Mouse (Mus musculus): Measurements from ENCODE around the gene Tgif1. TPM values are rescaled to one million over a fixed set of nuclear protein-coding genes. Genes with fewer than 3 reads are reported as not detected.
"Not testable (repeated sequence)": the region's sequence is repeated elsewhere in the genome, so short reads cannot be mapped to it uniquely, and the experiment has no call there.

Gene Tgif1
- polyA plus RNA-seq, 1 experiment from 2014 or later, result 126 TPM

DNA sequence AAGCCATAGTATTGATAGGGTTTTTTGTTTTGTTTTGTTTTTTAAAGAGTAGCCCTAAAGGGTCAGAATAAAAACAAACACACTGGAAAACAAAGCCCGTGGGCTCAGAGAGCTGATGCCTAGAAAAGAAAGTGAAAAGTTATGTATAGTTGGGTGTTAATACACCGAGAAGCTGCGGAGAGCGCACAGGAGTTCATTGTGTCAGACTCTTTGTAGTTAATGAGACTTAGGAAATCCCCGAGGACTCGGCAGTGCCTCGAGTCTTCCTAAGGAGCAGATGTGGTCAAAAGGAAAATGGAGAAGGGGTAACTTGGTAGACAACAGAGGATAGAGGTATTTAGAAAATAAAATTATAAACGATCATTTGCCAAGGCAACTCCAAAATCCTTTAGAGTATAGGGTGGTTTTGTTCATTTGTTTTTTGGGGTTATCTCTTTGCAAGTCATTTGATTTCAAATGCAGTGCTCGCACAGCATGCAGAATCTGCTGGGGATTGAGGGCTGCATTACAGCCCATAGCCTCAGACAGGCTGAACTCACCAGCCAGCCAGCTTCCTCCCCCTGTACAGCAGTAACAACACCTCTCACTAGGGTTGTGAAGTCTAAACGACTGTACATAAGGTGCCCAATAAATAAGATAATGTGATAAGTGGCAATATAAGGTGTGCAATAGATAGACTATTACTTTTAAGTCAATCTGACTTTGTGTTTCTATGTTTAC is 18.1 kb downstream of the Tgif1 start:
- Histone ChIP-seq H3K27me3 (no peaks in the 10 kb centered on the region), H3K4me3 (peak overlapping the region; percentile 35), H3K4me1 (peaks cover 14% of the 10 kb centered on the region; the same call in 1 of the 2 replicates), H3K4me2 (replicated peaks) (peak overlapping the region; percentile 68), H3K27ac (no peak overlapping the region), H3K9me3 (no peaks in the 10 kb centered on the region), H3K9ac (no peak overlapping the region), H3K36me3 (peaks cover 16% of the 10 kb centered on the region)
- WGBS, result 3% methylated on average over 10 of the region's 10 CpGs
- no peak for ATAC-seq (ENCODE audit: insufficient number of reproducible peaks, insufficient read depth, low FRiP score, low TSS enrichment)

- H3K27ac ChIP-seq, result no peak overlapping the region
- no peaks in the 10 kb centered on the region for H3K27me3 ChIP-seq
- H3K4me1 ChIP-seq, result peaks cover 14% of the 10 kb centered on the region; the same call in 1 of the 2 replicates
- 1% methylated on average over 29 of the region's 29 CpGs for WGBS
- H3K36me3 ChIP-seq, result peaks cover 8% of the 10 kb centered on the region; the same call in 1 of the 2 replicates
- peak overlapping the region; percentile 68 for H3K4me2 ChIP-seq (replicated peaks)
- no peak for ATAC-seq (ENCODE audit: insufficient number of reproducible peaks, insufficient read depth, low FRiP score, low TSS enrichment)
- peak overlapping the region; percentile 45 for H3K9ac ChIP-seq
- H3K9me3 ChIP-seq, result no peaks in the 10 kb centered on the region
- H3K4me3 ChIP-seq, result peak overlapping the region; percentile 35
These were observed 18.8 kb downstream of the Tgif1 start for GRCm38 (mm10) chr17:70834430-70834965.

DNA sequence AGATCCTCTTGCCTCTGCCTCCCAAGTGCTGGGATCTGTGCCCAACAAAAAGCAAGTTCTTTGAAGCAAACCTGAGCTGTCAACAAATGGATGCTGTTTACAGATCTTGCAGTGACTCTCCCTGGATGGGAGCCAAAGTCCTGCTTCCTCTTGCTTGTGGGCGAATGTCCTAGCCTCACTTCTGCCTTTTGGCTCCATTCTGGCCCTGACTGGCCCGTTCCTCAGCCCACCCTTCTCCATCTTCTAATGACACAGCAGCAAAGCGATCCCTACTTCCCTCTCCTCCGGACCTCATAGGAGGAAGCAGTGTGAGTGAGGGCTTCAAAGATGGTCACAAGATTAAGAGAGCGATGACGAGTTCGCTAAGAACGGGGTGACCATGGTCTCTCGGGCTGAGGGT is 20.8 kb downstream of the Tgif1 start:
- Histone ChIP-seq H3K9me3 (no peaks in the 10 kb centered on the region), H3K27me3 (no peaks in the 10 kb centered on the region), H3K36me3 (peaks cover 3% of the 10 kb centered on the region; the same call in 1 of the 2 replicates), H3K4me3 (no peak overlapping the region), H3K27ac (no peak overlapping the region), H3K4me2 (replicated peaks) (no peak overlapping the region), H3K9ac (no peak overlapping the region), H3K4me1 (peaks cover 14% of the 10 kb centered on the region; the same call in 1 of the 2 replicates)
- no peak for ATAC-seq (ENCODE audit: insufficient number of reproducible peaks, insufficient read depth, low FRiP score, low TSS enrichment)
- 89% methylated on average over 9 of the region's 9 CpGs for WGBS

GRCm38 (mm10) chr17:70831591-70831990 is 21.8 kb downstream of the Tgif1 start:
- H3K4me1 ChIP-seq, result peaks cover 14% of the 10 kb centered on the region; the same call in 1 of the 2 replicates
- H3K27me3 ChIP-seq, result no peaks in the 10 kb centered on the region
- H3K36me3 ChIP-seq, result peaks cover 3% of the 10 kb centered on the region; the same call in 1 of the 2 replicates
- no peak for ATAC-seq (ENCODE audit: insufficient number of reproducible peaks, insufficient read depth, low FRiP score, low TSS enrichment)
- H3K4me2 ChIP-seq (replicated peaks), result no peak overlapping the region
- no peak overlapping the region for H3K9ac ChIP-seq
- H3K4me3 ChIP-seq, result no peak overlapping the region
- 74% methylated on average over 4 of the region's 4 CpGs for WGBS
- H3K27ac ChIP-seq, result no peak overlapping the region
- no peaks in the 10 kb centered on the region for H3K9me3 ChIP-seq

DNA sequence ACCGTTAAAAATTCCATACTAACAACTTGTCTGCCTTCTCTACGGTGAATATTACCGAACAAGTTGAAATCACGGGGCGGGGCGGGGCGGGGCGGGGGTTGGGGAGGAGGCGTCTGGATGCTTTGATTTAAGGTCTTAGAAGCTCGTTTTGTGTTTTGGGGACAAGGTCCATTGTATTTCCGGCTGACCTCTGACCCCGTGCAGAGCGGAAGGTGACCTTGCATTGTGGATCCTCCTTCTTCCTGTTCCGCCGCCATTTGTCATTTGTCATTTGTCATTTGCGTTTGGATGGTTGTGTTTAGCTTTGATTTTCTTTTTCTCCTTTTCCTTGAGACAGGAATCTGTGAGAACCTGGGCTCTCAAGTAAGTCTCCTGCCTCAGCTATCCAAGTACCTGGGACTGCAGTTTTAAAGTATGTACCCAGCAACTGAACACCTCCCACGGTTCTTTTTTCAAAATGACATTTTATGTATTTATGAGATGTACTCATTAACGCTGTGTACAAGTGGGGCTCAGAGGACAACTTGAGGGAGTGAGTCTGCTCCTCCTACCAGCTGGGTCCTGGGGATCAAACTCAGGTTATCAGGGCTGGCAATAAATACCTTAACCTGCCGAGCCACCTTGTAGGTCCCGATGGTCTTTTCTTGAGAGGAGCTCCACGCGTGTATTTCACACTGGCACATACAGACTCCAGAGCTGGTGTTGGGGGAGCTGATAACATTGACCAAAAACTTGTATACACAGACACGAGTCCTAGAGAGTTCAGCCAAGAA is 23.2 kb downstream of the Tgif1 start:
- ATAC-seq (ENCODE audit: insufficient number of reproducible peaks, insufficient read depth, low FRiP score, low TSS enrichment), result no peak

GRCm38 (mm10) chr17:70829217-70829616 is 24.1 kb downstream of the Tgif1 start:
- WGBS, result 85% methylated on average over 6 of the region's 6 CpGs

More for the DNA sequence above, 23.2 kb downstream of the Tgif1 start:
- 85% methylated on average over 23 of the region's 23 CpGs for WGBS
- Histone ChIP-seq H3K4me2 (replicated peaks) (no peak overlapping the region), H3K9me3 (no peaks in the 10 kb centered on the region), H3K27me3 (no peaks in the 10 kb centered on the region), H3K4me3 (no peak overlapping the region), H3K4me1 (peaks cover 10% of the 10 kb centered on the region; the same call in 1 of the 2 replicates), H3K36me3 (peaks cover 3% of the 10 kb centered on the region; the same call in 1 of the 2 replicates), H3K27ac (no peak overlapping the region), H3K9ac (no peak overlapping the region)

DNA sequence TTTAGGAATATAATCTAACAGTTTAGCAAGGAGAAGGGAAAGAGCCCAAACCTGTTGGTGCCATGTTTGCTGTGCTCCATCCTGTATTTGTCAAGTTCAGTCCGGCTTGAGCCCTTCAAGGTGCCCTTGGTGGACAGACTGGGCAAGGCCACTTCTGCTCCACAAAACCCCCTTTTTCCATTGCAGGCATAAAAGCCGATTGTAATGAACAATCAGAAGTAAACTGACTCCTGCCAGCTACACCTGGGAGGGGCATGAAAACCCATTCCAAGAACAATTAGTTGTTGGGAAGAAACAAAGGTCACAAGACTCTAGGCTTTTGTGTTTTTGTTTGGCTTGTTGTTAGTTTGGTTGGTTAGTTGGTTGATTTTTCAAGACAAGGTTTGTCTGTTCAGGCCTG is 24.8 kb downstream of the Tgif1 start:
- no peak for ATAC-seq (ENCODE audit: insufficient number of reproducible peaks, insufficient read depth, low FRiP score, low TSS enrichment)

More at GRCm38 (mm10) chr17:70829217-70829616, 24.1 kb downstream of the Tgif1 start:
- no peaks in the 10 kb centered on the region for H3K9me3 ChIP-seq
- H3K36me3 ChIP-seq, result peaks cover 3% of the 10 kb centered on the region; the same call in 1 of the 2 replicates
- H3K4me1 ChIP-seq, result peaks cover under 1% of the 10 kb centered on the region; the same call in 1 of the 2 replicates
- no peak overlapping the region for H3K9ac ChIP-seq
- H3K27me3 ChIP-seq, result no peaks in the 10 kb centered on the region
- H3K4me3 ChIP-seq, result no peak overlapping the region
- ATAC-seq (ENCODE audit: insufficient number of reproducible peaks, insufficient read depth, low FRiP score, low TSS enrichment), result no peak
- no peak overlapping the region for H3K4me2 ChIP-seq (replicated peaks)
- no peak overlapping the region for H3K27ac ChIP-seq

DNA sequence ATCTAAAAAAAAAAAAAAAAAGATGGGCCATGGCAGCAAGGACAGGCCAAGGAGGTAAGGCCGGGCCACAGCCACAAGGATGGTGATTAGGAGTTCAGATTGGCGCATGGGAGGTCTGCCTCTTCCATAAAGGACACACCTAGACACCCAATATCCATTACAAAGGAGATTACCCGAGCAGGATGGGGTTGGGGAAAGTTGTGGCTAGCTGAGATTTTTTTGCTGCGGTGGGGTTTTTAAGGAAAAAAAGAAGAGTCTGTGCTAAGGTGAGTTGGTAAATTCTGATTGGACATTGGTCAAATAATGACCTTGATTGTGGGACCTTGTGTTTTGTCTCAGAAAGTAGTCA is 25.2 kb downstream of the Tgif1 start:
- Histone ChIP-seq H3K9ac (no peak overlapping the region), H3K27me3 (no peaks in the 10 kb centered on the region), H3K36me3 (peaks cover 3% of the 10 kb centered on the region; the same call in 1 of the 2 replicates), H3K9me3 (no peaks in the 10 kb centered on the region), H3K4me1 (no peaks in the 10 kb centered on the region), H3K27ac (no peak overlapping the region), H3K4me3 (no peak overlapping the region), H3K4me2 (replicated peaks) (no peak overlapping the region)
- WGBS, result 79% methylated on average over 4 of the region's 4 CpGs
- ATAC-seq (ENCODE audit: insufficient number of reproducible peaks, insufficient read depth, low FRiP score, low TSS enrichment), result no peak

More for the DNA sequence above, 24.8 kb downstream of the Tgif1 start:
- peaks cover 3% of the 10 kb centered on the region; the same call in 1 of the 2 replicates for H3K36me3 ChIP-seq
- H3K27me3 ChIP-seq, result no peaks in the 10 kb centered on the region
- H3K4me2 ChIP-seq (replicated peaks), result no peak overlapping the region
- no peak overlapping the region for H3K27ac ChIP-seq
- H3K4me3 ChIP-seq, result no peak overlapping the region
- H3K9me3 ChIP-seq, result no peaks in the 10 kb centered on the region
- H3K4me1 ChIP-seq, result no peaks in the 10 kb centered on the region
- 87% methylated on average over 2 of the region's 2 CpGs for WGBS
- H3K9ac ChIP-seq, result no peak overlapping the region

DNA sequence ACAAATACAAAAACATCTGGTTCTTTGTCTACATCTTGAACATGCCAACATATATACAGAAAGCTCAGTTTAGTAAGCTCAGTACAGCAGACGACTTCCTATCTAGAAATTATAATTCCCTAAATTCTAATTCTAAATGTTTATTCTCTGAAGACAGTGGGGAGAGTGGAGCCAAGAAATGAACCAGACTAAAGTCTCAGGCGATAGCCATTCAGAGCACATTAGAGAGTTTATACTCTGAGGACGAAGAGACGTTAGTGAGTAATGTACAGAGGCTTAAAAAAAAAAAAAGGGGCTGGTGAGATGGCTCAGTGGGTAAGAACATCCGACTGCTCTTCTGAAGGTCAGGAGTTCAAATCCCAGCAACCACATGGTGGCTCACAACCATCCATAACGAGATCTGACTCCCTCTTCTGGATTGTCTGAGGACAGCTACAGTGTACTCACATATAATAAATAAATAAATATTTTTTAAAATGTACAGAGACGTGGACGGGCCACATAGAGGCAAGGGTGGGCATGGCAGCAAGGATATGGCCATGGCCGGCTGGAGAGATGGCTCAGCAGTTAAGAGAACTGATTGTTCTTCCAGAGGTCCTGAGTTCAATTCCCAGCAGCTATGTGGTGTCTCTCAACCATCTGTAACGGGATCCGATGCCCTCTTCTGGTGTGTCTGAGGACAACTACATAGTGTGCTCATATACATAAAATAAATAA is 25.7 kb downstream of the Tgif1 start:
- H3K9me3 ChIP-seq; H3K27ac ChIP-seq; H3K4me2 ChIP-seq (replicated peaks); H3K9ac ChIP-seq; ATAC-seq (ENCODE audit: insufficient number of reproducible peaks, insufficient read depth, low FRiP score, low TSS enrichment); H3K4me1 ChIP-seq; H3K4me3 ChIP-seq; H3K27me3 ChIP-seq; H3K36me3 ChIP-seq: not testable (repeated sequence)
- 83% methylated on average over 11 of the region's 11 CpGs for WGBS

DNA sequence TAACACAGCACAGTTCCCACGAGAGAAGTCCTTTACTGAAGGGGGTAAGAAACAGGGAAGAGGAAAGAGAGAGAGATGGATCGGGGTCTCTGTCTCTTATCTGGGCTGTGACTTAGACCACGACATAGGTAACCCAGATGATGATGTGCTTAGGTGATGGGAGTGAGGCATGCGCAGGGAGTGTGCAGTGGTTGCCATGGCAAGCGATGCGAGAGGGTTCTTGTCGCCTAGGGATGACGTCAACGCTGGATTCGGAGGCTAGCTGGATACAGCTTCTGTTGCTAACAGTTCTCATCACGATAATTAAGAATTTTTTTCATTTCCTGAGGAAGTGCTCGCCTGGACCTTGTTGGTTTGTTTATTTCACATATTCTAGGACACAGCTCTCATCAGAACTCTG is 27.1 kb downstream of the Tgif1 start:
- no peaks in the 10 kb centered on the region for H3K9me3 ChIP-seq
- H3K27ac ChIP-seq, result no peak overlapping the region
- no peak overlapping the region for H3K4me3 ChIP-seq
- no peaks in the 10 kb centered on the region for H3K4me1 ChIP-seq
- H3K27me3 ChIP-seq, result no peaks in the 10 kb centered on the region
- H3K36me3 ChIP-seq, result no peaks in the 10 kb centered on the region
- 81% methylated on average over 12 of the region's 12 CpGs for WGBS
- H3K9ac ChIP-seq, result no peak overlapping the region
- no peak overlapping the region for H3K4me2 ChIP-seq (replicated peaks)
- no peak for ATAC-seq (ENCODE audit: insufficient number of reproducible peaks, insufficient read depth, low FRiP score, low TSS enrichment)

- Histone ChIP-seq H3K27ac (no peak overlapping the region), H3K9ac (no peak overlapping the region), H3K4me2 (replicated peaks) (no peak overlapping the region), H3K4me1 (peaks cover 3% of the 10 kb centered on the region; the same call in 1 of the 2 replicates), H3K4me3 (no peak overlapping the region), H3K27me3 (peaks cover 16% of the 10 kb centered on the region), H3K36me3 (no peaks in the 10 kb centered on the region), H3K9me3 (no peaks in the 10 kb centered on the region)
- 83% methylated on average over 8 of the region's 8 CpGs for WGBS
- ATAC-seq (ENCODE audit: insufficient number of reproducible peaks, insufficient read depth, low FRiP score, low TSS enrichment), result no peak
These were observed 30.3 kb downstream of the Tgif1 start for GRCm38 (mm10) chr17:70823083-70823482.

All from embryonic facial prominence, embryonic 12.5 days (tissue).